Mouse (Mus musculus) forebrain, embryonic 15.5 days (tissue): Measurements from ENCODE around the gene Tmem170b. TPM values are rescaled to one million over a fixed set of nuclear protein-coding genes. Genes with fewer than 3 reads are reported as not detected.

Experiments used
- ATAC-seq: fragments of 200-750 bp; cut with Nextera tagmentation; replicated peaks from 2 replicates; pipeline ENCODE4 v1.8.0; 2017; ENCODE audit warnings: mild to moderate bottlenecking, moderate TSS enrichment, moderate library complexity
- H3K27ac ChIP-seq: fragments of 300-500 bp; sonication (generic); replicated peaks from 2 replicates; pipeline ENCODE4 v1.5.1; 2015; ENCODE audit warnings: mild to moderate bottlenecking, inconsistent platforms
- H3K27me3 ChIP-seq: fragments of 300-500 bp; sonication (generic); 2 replicates; pipeline ENCODE4 v1.6.1; 2015; ENCODE audit warnings: inconsistent platforms
- H3K36me3 ChIP-seq: fragments of 300-500 bp; sonication (generic); 2 replicates; pipeline ENCODE4 v1.6.1; 2015; ENCODE audit warnings: mild to moderate bottlenecking, inconsistent platforms
- H3K4me1 ChIP-seq: fragments of 300-500 bp; sonication (generic); 2 replicates; pipeline ENCODE4 v1.6.1; 2015; ENCODE audit warnings: inconsistent platforms
- H3K4me2 ChIP-seq: fragments of 300-500 bp; sonication (generic); replicated peaks from 2 replicates; pipeline ENCODE4 v1.6.1; 2015; ENCODE audit warnings: mild to moderate bottlenecking, inconsistent platforms
- H3K4me3 ChIP-seq: fragments of 300-500 bp; sonication (generic); 2 replicates; pipeline ENCODE4 v1.5.1; 2015; ENCODE audit warnings: mild to moderate bottlenecking, inconsistent platforms
- H3K9ac ChIP-seq: fragments of 300-500 bp; sonication (generic); replicated peaks from 2 replicates; pipeline ENCODE4 v1.6.1; 2015; ENCODE audit warnings: mild to moderate bottlenecking, inconsistent platforms
- H3K9me3 ChIP-seq: fragments of 300-500 bp; sonication (generic); 2 replicates; pipeline ENCODE4 v1.6.1; 2016; ENCODE audit warnings: inconsistent platforms
- WGBS: fragments of 180-500 bp; shearing (Covaris S2); methylation state at CpG from one replicate; pipeline ENCODE4 v1.1.7; 2015; ENCODE audit warnings: mixed read lengths; 5-methylcytosine and 5-hydroxymethylcytosine counted together
- polyA plus RNA-seq: library from polyadenylated mRNA; unstranded; fragments of >200 nt; fragmentation: Nextera tagmentation; extraction: Ambion mirVana; gene quantifications from 2 replicates; pipeline ENCODE4 v1.2.1, GENCODE M21; 2015

Tmem170b gene
- polyA plus RNA-seq, 1 experiment from 2014 or later = 46.0 TPM

- Histone ChIP-seq H3K27me3 (no peaks in the 10 kb centered on the region), H3K9me3 (no peaks in the 10 kb centered on the region), H3K4me1 (no peaks in the 10 kb centered on the region), H3K4me2 (no peak overlapping the region), H3K9ac (no peak overlapping the region), H3K27ac (no peak overlapping the region), H3K36me3 (no peaks in the 10 kb centered on the region), H3K4me3 (no peak overlapping the region)
- WGBS = 82% methylated on average over 4 of the region's 4 CpGs
- no peak for ATAC-seq
These were observed 14.4 kb downstream of the Tmem170b start for GRCm38 (mm10) chr13:41620132-41620531.

- no peak for ATAC-seq
- H3K9ac ChIP-seq = no peak overlapping the region
- WGBS = 90% methylated on average over 1 of the region's 1 CpGs
These were observed 18.4 kb downstream of the Tmem170b start for GRCm38 (mm10) chr13:41624123-41624522.

GRCm38 (mm10) chr13:41625248-41625647 lies 19.5 kb downstream of the Tmem170b start:
- ATAC-seq = no peak

More at GRCm38 (mm10) chr13:41624123-41624522, 18.4 kb downstream of the Tmem170b start:
- Histone ChIP-seq H3K36me3 (0 out of 2 replicates have a peak, but pooled peaks cover 3% of the 10 kb centered on the region), H3K27me3 (no peaks in the 10 kb centered on the region), H3K4me2 (no peak overlapping the region), H3K9me3 (no peaks in the 10 kb centered on the region), H3K4me3 (no peak overlapping the region), H3K4me1 (peaks cover 10% of the 10 kb centered on the region; the same call in 1 of the 2 replicates), H3K27ac (no peak overlapping the region)

GRCm38 (mm10) chr13:41627277-41627916 lies 21.7 kb downstream of the Tmem170b start:
- no peak for ATAC-seq
- no peak overlapping the region for H3K27ac ChIP-seq

More at GRCm38 (mm10) chr13:41625248-41625647, 19.5 kb downstream of the Tmem170b start:
- Histone ChIP-seq H3K27ac (no peak overlapping the region), H3K4me1 (peaks cover 10% of the 10 kb centered on the region; the same call in 1 of the 2 replicates), H3K9ac (no peak overlapping the region), H3K36me3 (peaks cover 3% of the 10 kb centered on the region; the same call in 1 of the 2 replicates), H3K4me3 (no peak overlapping the region), H3K27me3 (no peaks in the 10 kb centered on the region), H3K4me2 (no peak overlapping the region), H3K9me3 (no peaks in the 10 kb centered on the region)
- WGBS = 82% methylated on average over 3 of the region's 3 CpGs

GRCm38 (mm10) chr13:41634401-41634818 lies 28.7 kb downstream of the Tmem170b start:
- Histone ChIP-seq H3K9ac (no peak overlapping the region), H3K27me3 (no peaks in the 10 kb centered on the region), H3K4me2 (no peak overlapping the region), H3K36me3 (no peaks in the 10 kb centered on the region; the same call in 1 of the 2 replicates), H3K4me1 (no peaks in the 10 kb centered on the region), H3K27ac (no peak overlapping the region), H3K4me3 (no peak overlapping the region), H3K9me3 (no peaks in the 10 kb centered on the region)
- ATAC-seq = peak; percentile 67; the same call in 1 of the 2 replicates
- WGBS = 30% methylated on average over 13 of the region's 13 CpGs

More at GRCm38 (mm10) chr13:41627277-41627916, 21.7 kb downstream of the Tmem170b start:
- no peaks in the 10 kb centered on the region for H3K27me3 ChIP-seq
- 55% methylated on average over 3 of the region's 3 CpGs for WGBS
- peaks cover 10% of the 10 kb centered on the region; the same call in 1 of the 2 replicates for H3K4me1 ChIP-seq
- H3K36me3 ChIP-seq = peaks cover 3% of the 10 kb centered on the region; the same call in 1 of the 2 replicates
- H3K9me3 ChIP-seq = no peaks in the 10 kb centered on the region
- H3K4me3 ChIP-seq = no peak overlapping the region
- H3K9ac ChIP-seq = no peak overlapping the region
- no peak overlapping the region for H3K4me2 ChIP-seq

GRCm38 (mm10) chr13:41638083-41638482 lies 32.4 kb downstream of the Tmem170b start:
- 93% methylated on average over 4 of the region's 4 CpGs for WGBS
- no peak for ATAC-seq

GRCm38 (mm10) chr13:41642851-41643250 lies 37.1 kb downstream of the Tmem170b start:
- H3K4me1 ChIP-seq = peaks cover 10% of the 10 kb centered on the region; the same call in 1 of the 2 replicates
- H3K9me3 ChIP-seq = no peaks in the 10 kb centered on the region
- no peak overlapping the region for H3K4me2 ChIP-seq
- no peak overlapping the region for H3K4me3 ChIP-seq
- no peak overlapping the region for H3K27ac ChIP-seq
- no peak overlapping the region for H3K9ac ChIP-seq
- 0 out of 2 replicates have a peak, but pooled peaks have one; percentile 51 for ATAC-seq
- 21% methylated on average over 6 of the region's 6 CpGs for WGBS
- no peaks in the 10 kb centered on the region for H3K36me3 ChIP-seq
- no peaks in the 10 kb centered on the region for H3K27me3 ChIP-seq

More at GRCm38 (mm10) chr13:41638083-41638482, 32.4 kb downstream of the Tmem170b start:
- no peaks in the 10 kb centered on the region for H3K27me3 ChIP-seq
- no peak overlapping the region for H3K4me2 ChIP-seq
- H3K36me3 ChIP-seq = no peaks in the 10 kb centered on the region
- H3K9me3 ChIP-seq = no peaks in the 10 kb centered on the region
- H3K4me3 ChIP-seq = no peak overlapping the region
- H3K27ac ChIP-seq = no peak overlapping the region
- no peak overlapping the region for H3K9ac ChIP-seq
- H3K4me1 ChIP-seq = no peaks in the 10 kb centered on the region

- 72% methylated on average over 7 of the region's 7 CpGs for WGBS
- Histone ChIP-seq H3K9ac (no peak overlapping the region), H3K4me3 (no peak overlapping the region), H3K4me2 (no peak overlapping the region), H3K27ac (no peak overlapping the region), H3K4me1 (peaks cover 10% of the 10 kb centered on the region; the same call in 1 of the 2 replicates), H3K36me3 (no peaks in the 10 kb centered on the region), H3K9me3 (no peaks in the 10 kb centered on the region), H3K27me3 (no peaks in the 10 kb centered on the region)
- ATAC-seq = no peak
These were observed 38.1 kb downstream of the Tmem170b start for GRCm38 (mm10) chr13:41643798-41644197.

GRCm38 (mm10) chr13:41644591-41645482 lies 39.1 kb downstream of the Tmem170b start:
- Histone ChIP-seq H3K4me3 (no peak overlapping the region), H3K36me3 (no peaks in the 10 kb centered on the region), H3K9me3 (no peaks in the 10 kb centered on the region), H3K27ac (no peak overlapping the region), H3K4me1 (peaks cover 10% of the 10 kb centered on the region; the same call in 1 of the 2 replicates), H3K4me2 (no peak overlapping the region), H3K27me3 (no peaks in the 10 kb centered on the region), H3K9ac (no peak overlapping the region)
- no peak for ATAC-seq
- 51% methylated on average over 10 of the region's 10 CpGs for WGBS

GRCm38 (mm10) chr13:41645483-41645859 lies 39.8 kb downstream of the Tmem170b start:
- Histone ChIP-seq H3K4me2 (no peak overlapping the region), H3K27me3 (no peaks in the 10 kb centered on the region), H3K36me3 (no peaks in the 10 kb centered on the region), H3K27ac (no peak overlapping the region), H3K4me3 (no peak overlapping the region), H3K9ac (no peak overlapping the region), H3K9me3 (no peaks in the 10 kb centered on the region), H3K4me1 (peaks cover 10% of the 10 kb centered on the region; the same call in 1 of the 2 replicates)
- 70% methylated on average over 5 of the region's 5 CpGs for WGBS
- ATAC-seq = no peak

GRCm38 (mm10) chr13:41647976-41648375 lies 42.3 kb downstream of the Tmem170b start:
- WGBS = 93% methylated on average over 6 of the region's 6 CpGs
- Histone ChIP-seq H3K27me3 (no peaks in the 10 kb centered on the region), H3K27ac (no peak overlapping the region), H3K4me3 (no peak overlapping the region), H3K4me2 (no peak overlapping the region), H3K4me1 (peaks cover 10% of the 10 kb centered on the region; the same call in 1 of the 2 replicates), H3K9me3 (no peaks in the 10 kb centered on the region), H3K36me3 (no peaks in the 10 kb centered on the region), H3K9ac (no peak overlapping the region)
- no peak for ATAC-seq

GRCm38 (mm10) chr13:41650665-41651064 lies 45.0 kb downstream of the Tmem170b start:
- Histone ChIP-seq H3K4me1 (no peaks in the 10 kb centered on the region), H3K36me3 (no peaks in the 10 kb centered on the region), H3K9me3 (no peaks in the 10 kb centered on the region), H3K27me3 (no peaks in the 10 kb centered on the region), H3K9ac (no peak overlapping the region), H3K4me3 (no peak overlapping the region), H3K4me2 (no peak overlapping the region), H3K27ac (no peak overlapping the region)
- WGBS = 79% methylated on average over 7 of the region's 7 CpGs
- ATAC-seq = no peak
